Mouse (Mus musculus): ENCODE measurements at regions not wholly inside any gene's neighbourhood (a gene's known extent, or its start where the extent isn't known, plus 50 kb on each side); places are given as distances from the start of the nearest gene placed in this dataset.

- no peaks in the 10 kb centered on the region for H3K9me3 ChIP-seq
- no peak overlapping the region for H3K27ac ChIP-seq
These were observed 242.0 kb upstream of the Adra1b start for GRCm38 (mm10) chr11:44142996-44143395.

DNA sequence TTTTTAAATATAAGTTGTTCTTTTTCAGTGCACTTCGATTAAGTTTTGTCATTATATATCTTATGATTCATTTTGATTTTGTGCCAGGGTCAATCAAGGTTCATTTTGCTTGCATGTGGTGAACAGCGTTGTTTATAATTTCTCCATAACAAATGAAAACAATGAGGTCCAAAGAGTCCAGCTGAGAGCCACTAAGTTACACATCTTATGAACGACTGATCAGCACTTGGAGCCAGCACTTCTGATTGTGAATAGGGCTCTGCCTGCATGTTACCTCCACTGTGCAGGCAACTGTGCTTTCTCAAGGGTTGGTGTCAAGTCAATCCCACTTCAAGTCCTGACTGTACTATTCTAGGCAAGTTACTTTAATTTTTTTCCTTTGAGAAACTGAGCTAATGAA is 243.5 kb upstream of the Adra1b start:
- no peaks in the 10 kb centered on the region for H3K36me3 ChIP-seq
- H3K27me3 ChIP-seq (ENCODE audit: insufficient read depth, poor library complexity, severe bottlenecking): no peaks in the 10 kb centered on the region
- no peaks in the 10 kb centered on the region for H3K9me3 ChIP-seq
- WGBS: 74% methylated on average over 3 of the region's 3 CpGs
- DNase-seq (ENCODE audit: low spot score): no peak
- H3K4me1 ChIP-seq: no peaks in the 10 kb centered on the region
- H3K27ac ChIP-seq: no peak overlapping the region
- no peak overlapping the region for H3K4me3 ChIP-seq

More at GRCm38 (mm10) chr11:44142996-44143395, 242.0 kb upstream of the Adra1b start:
- no peaks in the 10 kb centered on the region for H3K27me3 ChIP-seq (ENCODE audit: insufficient read depth, poor library complexity, severe bottlenecking)
- WGBS: 87% methylated on average over 4 of the region's 4 CpGs
- H3K4me1 ChIP-seq: no peaks in the 10 kb centered on the region
- no peaks in the 10 kb centered on the region for H3K36me3 ChIP-seq
- no peak overlapping the region for H3K4me3 ChIP-seq
- peak; percentile 54 for DNase-seq (ENCODE audit: low spot score)

- H3K4me3 ChIP-seq: no peak overlapping the region
- H3K27me3 ChIP-seq (ENCODE audit: insufficient read depth, poor library complexity, severe bottlenecking): no peaks in the 10 kb centered on the region
- H3K9me3 ChIP-seq: no peaks in the 10 kb centered on the region
- no peaks in the 10 kb centered on the region for H3K4me1 ChIP-seq
- no peaks in the 10 kb centered on the region for H3K36me3 ChIP-seq
- WGBS: 87% methylated on average over 3 of the region's 3 CpGs
- H3K27ac ChIP-seq: no peak overlapping the region
- DNase-seq (ENCODE audit: low spot score): no peak
These were observed 245.4 kb upstream of the Adra1b start for GRCm38 (mm10) chr11:44146419-44146818.

DNA sequence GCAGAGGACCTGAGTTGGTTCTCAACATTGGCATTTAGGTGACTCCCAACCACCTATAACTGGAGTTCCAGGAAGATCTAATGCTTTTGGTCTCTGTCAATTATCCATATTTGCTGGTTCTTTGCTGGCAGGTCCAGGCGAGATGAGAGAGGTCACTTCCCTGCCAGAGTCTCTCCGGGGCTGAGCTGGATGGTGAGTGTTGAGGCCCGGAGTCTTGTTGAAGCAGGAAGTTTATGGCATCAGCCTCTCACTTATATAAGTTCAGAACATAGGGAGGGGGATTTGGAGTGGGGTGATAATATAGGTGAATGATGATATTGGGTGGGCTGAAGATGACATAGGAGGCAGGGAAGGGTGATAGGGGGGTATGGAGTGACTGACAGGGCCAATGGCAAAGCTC is 246.3 kb upstream of the Il12b start:
- WGBS: 83% methylated on average over 3 of the region's 3 CpGs
- Histone ChIP-seq H3K36me3 (no peaks in the 10 kb centered on the region), H3K27ac (no peak overlapping the region), H3K9me3 (no peaks in the 10 kb centered on the region), H3K27me3 (ENCODE audit: insufficient read depth, poor library complexity, severe bottlenecking) (no peaks in the 10 kb centered on the region), H3K4me3 (no peak overlapping the region), H3K4me1 (peaks cover 14% of the 10 kb centered on the region)
- DNase-seq (ENCODE audit: low spot score): peak; percentile 54

DNA sequence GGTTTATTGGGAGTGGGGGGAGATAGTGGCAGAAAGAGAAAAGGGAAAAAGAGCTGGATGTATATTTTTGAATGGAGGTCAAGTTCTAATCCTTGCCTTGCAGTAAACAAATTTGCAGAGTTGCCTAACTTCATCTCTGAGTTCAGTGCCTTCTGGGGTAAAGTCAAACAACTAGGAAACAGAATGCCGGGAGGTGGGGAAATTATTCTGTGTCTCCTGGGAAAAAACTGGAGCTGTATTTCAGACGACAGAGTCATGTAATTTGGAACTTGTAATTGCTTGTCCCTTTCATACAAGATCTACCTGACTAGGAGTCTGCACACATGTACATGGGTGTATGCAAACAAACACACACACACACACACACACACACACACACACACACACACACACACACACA is 244.3 kb upstream of the Il12b start:
- DNase-seq (ENCODE audit: low spot score): no peak
- H3K9me3 ChIP-seq: no peaks in the 10 kb centered on the region
- no peak overlapping the region for H3K27ac ChIP-seq
- 62% methylated on average over 2 of the region's 2 CpGs for WGBS
- H3K4me3 ChIP-seq: no peak overlapping the region
- H3K36me3 ChIP-seq: no peaks in the 10 kb centered on the region
- H3K4me1 ChIP-seq: peaks cover 14% of the 10 kb centered on the region
- no peaks in the 10 kb centered on the region for H3K27me3 ChIP-seq (ENCODE audit: insufficient read depth, poor library complexity, severe bottlenecking)

GRCm38 (mm10) chr11:44156081-44156480 is 243.8 kb upstream of the Il12b start:
- Histone ChIP-seq H3K4me1 (peaks cover 14% of the 10 kb centered on the region), H3K36me3 (no peaks in the 10 kb centered on the region), H3K4me3 (no peak overlapping the region), H3K9me3 (no peaks in the 10 kb centered on the region), H3K27ac (no peak overlapping the region), H3K27me3 (ENCODE audit: insufficient read depth, poor library complexity, severe bottlenecking) (no peaks in the 10 kb centered on the region)
- peak; percentile 64 for DNase-seq (ENCODE audit: low spot score)
- 33% methylated on average over 5 of the region's 5 CpGs for WGBS

DNA sequence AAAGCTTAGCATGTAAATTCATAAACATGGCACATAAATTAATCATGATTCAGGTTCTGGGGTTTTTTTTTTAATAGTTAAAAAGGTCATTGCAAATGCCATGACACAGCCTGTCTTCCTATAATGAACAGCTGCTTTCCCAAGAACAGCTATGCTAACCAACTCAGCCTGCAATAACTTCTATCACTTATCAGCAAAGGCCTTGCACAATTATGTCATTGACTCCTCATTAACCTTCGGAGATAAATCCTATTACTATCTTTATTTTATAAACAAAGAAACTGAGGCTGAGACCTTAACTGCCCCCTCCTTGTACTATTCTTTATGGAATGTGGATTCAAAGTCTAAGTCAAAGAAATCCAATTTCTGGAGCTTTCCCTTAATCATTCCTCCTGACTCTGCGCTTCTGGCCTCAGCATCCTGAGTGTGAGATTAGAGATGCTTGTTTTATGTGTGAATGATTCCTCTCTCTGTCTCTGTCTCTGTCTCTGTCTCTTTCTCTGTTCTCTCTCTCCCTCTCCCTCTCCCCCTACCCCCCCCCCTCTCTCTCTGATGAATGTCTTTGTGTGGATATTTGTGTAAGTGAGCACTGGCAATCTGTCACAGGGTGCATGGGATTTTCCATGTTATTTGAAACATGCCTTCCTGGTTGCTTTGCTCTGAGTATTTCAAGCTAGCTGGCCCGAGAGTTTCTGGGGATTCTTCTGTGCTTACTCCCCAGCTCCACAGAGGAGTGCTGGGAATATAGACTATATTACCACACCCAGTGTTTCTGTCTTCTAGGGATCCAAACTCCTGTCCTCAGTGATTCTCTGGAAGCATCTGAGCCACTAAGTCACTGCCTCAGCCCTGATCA is 243.1 kb upstream of the Il12b start:
- Histone ChIP-seq H3K27me3 (ENCODE audit: insufficient read depth, poor library complexity, severe bottlenecking) (no peaks in the 10 kb centered on the region), H3K36me3 (no peaks in the 10 kb centered on the region), H3K4me3 (no peak overlapping the region), H3K9me3 (no peaks in the 10 kb centered on the region), H3K27ac (no peak overlapping the region), H3K4me1 (peaks cover 14% of the 10 kb centered on the region)
- WGBS: 53% methylated on average over 3 of the region's 3 CpGs
- peak; percentile 27 for DNase-seq (ENCODE audit: low spot score)

- Histone ChIP-seq H3K36me3 (no peaks in the 10 kb centered on the region), H3K4me3 (no peak overlapping the region), H3K27me3 (ENCODE audit: insufficient read depth, poor library complexity, severe bottlenecking) (no peaks in the 10 kb centered on the region), H3K9me3 (no peaks in the 10 kb centered on the region), H3K4me1 (peaks cover 14% of the 10 kb centered on the region), H3K27ac (no peak overlapping the region)
- no peak for DNase-seq (ENCODE audit: low spot score)
- 52% methylated on average over 5 of the region's 5 CpGs for WGBS
These were observed 241.6 kb upstream of the Il12b start for GRCm38 (mm10) chr11:44158236-44158635.

GRCm38 (mm10) chr11:44161734-44162418 is 238.0 kb upstream of the Il12b start:
- H3K27ac ChIP-seq: no peak overlapping the region
- WGBS: 78% methylated on average over 7 of the region's 7 CpGs

DNA sequence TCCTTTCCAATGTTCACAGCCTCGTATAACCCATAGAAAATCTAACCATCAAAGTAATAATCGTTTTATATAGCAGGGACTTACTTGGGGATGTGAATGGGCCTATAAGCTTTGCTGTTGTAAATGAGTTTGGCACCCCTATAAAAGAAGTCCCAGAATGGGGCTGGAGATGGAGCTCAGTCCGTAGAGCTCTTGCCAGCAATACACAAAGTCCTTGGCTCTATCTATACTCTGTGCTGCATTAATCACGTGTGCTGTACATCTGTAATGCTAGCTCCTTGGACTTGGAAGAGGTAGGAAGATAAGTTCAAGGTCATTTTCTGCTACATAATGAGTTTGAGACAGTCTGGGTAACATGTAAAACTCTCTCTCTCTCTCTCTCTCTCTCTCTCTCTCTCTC is 236.8 kb upstream of the Il12b start:
- Histone ChIP-seq H3K4me1 (0 out of 2 replicates have a peak, but pooled peaks cover 4% of the 10 kb centered on the region), H3K27me3 (ENCODE audit: insufficient read depth, poor library complexity, severe bottlenecking) (no peaks in the 10 kb centered on the region), H3K9me3 (no peaks in the 10 kb centered on the region), H3K36me3 (no peaks in the 10 kb centered on the region), H3K27ac (no peak overlapping the region), H3K4me3 (no peak overlapping the region)
- no peak for DNase-seq (ENCODE audit: low spot score)
- WGBS: 76% methylated on average over 4 of the region's 4 CpGs

More at GRCm38 (mm10) chr11:44161734-44162418, 238.0 kb upstream of the Il12b start:
- no peaks in the 10 kb centered on the region for H3K9me3 ChIP-seq
- H3K27me3 ChIP-seq (ENCODE audit: insufficient read depth, poor library complexity, severe bottlenecking): no peaks in the 10 kb centered on the region
- H3K4me3 ChIP-seq: no peak overlapping the region
- no peaks in the 10 kb centered on the region for H3K36me3 ChIP-seq
- peak; percentile 46 for DNase-seq (ENCODE audit: low spot score)
- peaks cover 3% of the 10 kb centered on the region; the same call in 1 of the 2 replicates for H3K4me1 ChIP-seq

- WGBS: 83% methylated on average over 1 of the region's 1 CpGs
- no peak for DNase-seq (ENCODE audit: low spot score)
- no peaks in the 10 kb centered on the region for H3K27me3 ChIP-seq (ENCODE audit: insufficient read depth, poor library complexity, severe bottlenecking)
- no peaks in the 10 kb centered on the region for H3K36me3 ChIP-seq
- H3K27ac ChIP-seq: no peak overlapping the region
- no peaks in the 10 kb centered on the region for H3K9me3 ChIP-seq
- 0 out of 2 replicates have a peak, but pooled peaks cover 7% of the 10 kb centered on the region for H3K4me1 ChIP-seq
- H3K4me3 ChIP-seq: no peak overlapping the region
These were observed 236.1 kb upstream of the Il12b start for GRCm38 (mm10) chr11:44163748-44164147.

DNA sequence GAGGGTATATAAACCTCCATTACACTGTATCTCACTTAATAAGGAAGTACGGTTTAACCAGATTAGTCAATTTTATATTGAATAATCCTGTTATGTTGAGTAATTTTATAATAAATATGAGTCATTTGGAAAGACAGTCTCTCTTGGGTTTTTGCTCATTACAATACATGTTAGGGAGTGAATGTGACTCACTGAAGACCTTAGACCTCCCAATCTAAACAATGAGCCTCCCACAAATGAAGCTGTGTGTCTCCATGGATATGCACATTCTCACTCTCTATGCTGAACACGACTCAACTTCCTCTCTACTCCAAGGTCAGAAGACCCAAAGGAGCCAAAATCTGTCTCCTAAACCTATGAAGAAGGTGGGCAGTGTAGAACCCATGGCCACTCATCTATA is 235.7 kb upstream of the Il12b start:
- Histone ChIP-seq H3K27me3 (ENCODE audit: insufficient read depth, poor library complexity, severe bottlenecking) (no peaks in the 10 kb centered on the region), H3K4me1 (0 out of 2 replicates have a peak, but pooled peaks cover 7% of the 10 kb centered on the region), H3K36me3 (no peaks in the 10 kb centered on the region), H3K4me3 (no peak overlapping the region), H3K27ac (no peak overlapping the region), H3K9me3 (no peaks in the 10 kb centered on the region)
- peak; percentile 17 for DNase-seq (ENCODE audit: low spot score)
- 67% methylated on average over 2 of the region's 2 CpGs for WGBS
